9 mouse cellular contexts compared by ENCODE assay signal in the genomic region with DNA sequence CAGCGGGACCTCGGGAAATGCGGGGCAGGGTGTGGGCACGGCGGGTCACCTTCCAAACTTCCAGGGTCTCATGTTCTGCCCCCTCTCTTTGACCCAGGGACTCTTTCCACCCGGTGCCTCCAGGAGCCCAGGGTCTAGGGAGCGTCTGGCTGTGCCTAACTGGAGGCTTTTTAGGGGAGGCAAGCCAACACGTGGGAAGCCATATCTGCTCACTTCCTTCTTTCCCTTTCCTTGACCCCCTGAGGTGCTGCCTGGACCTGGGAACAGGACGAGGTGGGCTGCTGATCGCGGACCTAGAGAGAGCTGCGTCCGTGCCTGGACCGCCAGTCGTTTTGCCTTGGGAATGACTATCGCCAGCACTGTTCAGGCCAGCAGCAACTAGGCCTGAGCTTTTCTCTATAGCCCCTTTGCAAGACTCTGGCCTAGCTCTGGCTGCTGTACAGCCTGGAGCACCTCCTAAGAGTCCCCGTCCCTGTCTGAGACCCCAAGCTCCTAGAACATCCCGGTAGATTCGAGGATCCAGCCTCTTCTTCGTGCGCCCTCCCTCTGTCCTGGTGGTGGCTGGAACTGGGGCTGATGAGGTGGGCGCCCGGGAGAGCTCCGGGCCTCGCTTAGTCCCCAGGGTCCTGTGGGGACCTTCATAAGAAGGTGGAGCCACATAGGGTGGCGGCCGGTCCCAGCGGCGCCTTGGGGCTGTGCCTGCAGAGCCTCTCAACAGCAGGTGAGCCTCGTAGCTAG. TPM values are rescaled to one million over a fixed set of nuclear protein-coding genes. Genes with fewer than 3 reads are reported as not detected.
DNase-seq lines count a peak whose midpoint lies in the region; ATAC-seq and TF ChIP-seq lines count a peak whose summit lies in the region.
"Had no signal": no experiment of that assay in that cellular context is flagged by ENCODE, and none has a peak within 500 bp of the region (broad histone marks: within the 10 kb centered on the region; RNA-seq: fewer than 3 reads in every experiment).

No protein-coding gene starts in this region.

- peak overlapping the region; percentile 31; the same call in 1 of the 2 replicates for H3K27ac ChIP-seq in heart, embryonic 10.5 days
- H3K27ac ChIP-seq in heart, adult 2 months: no peak overlapping the region
- H3K27ac ChIP-seq in ES-Bruce4 (ENCODE audit: insufficient read depth, low read length): no peak overlapping the region
- no peak overlapping the region for H3K27ac ChIP-seq in forebrain, embryonic 15.5 days (replicated peaks)
- no peak overlapping the region for H3K27ac ChIP-seq in liver, embryonic 15.5 days (replicated peaks)

- no peak for DNase-seq in heart, embryonic 10.5 days (ENCODE audit: low spot score)
- no peak for DNase-seq in heart, adult 2 months
- DNase-seq in urinary bladder, postnatal 14 days (ENCODE audit: low spot score): no peak
- DNase-seq in thymus, postnatal 0 days (ENCODE audit: low spot score): no peak
- no peak for DNase-seq in layer of hippocampus, postnatal 36 days

- no peak for TF ChIP-seq POLR2A in heart, adult 2 months (IDR thresholded peaks at IDR 0.05; ENCODE audit: insufficient read depth, low read depth, low read length)
- no peak for TF ChIP-seq POLR2A in ES-Bruce4 (IDR thresholded peaks at IDR 0.05; ENCODE audit: insufficient read depth, low read length)

- H3K4me2 ChIP-seq in forebrain, embryonic 15.5 days (replicated peaks): peak overlapping the region; percentile 75
- peak overlapping the region; percentile 64 for H3K4me2 ChIP-seq in liver, embryonic 15.5 days

- TF ChIP-seq CTCF in heart, adult 2 months (IDR thresholded peaks at IDR 0.05): no peak
- no peak for TF ChIP-seq CTCF in ES-Bruce4 (IDR thresholded peaks at IDR 0.05; ENCODE audit: low read depth, low read length)

- peaks cover 62% of the 10 kb centered on the region for H3K4me1 ChIP-seq in heart, embryonic 10.5 days
- H3K4me1 ChIP-seq in heart, adult 2 months (ENCODE audit: control insufficient read depth, insufficient read depth, low read length): peaks cover 3% of the 10 kb centered on the region; the same call in 1 of the 2 replicates
- H3K4me1 ChIP-seq in ES-Bruce4 (ENCODE audit: control insufficient read depth, insufficient read depth, low read length): no peaks in the 10 kb centered on the region
- peaks cover 42% of the 10 kb centered on the region for H3K4me1 ChIP-seq in forebrain, embryonic 15.5 days
- H3K4me1 ChIP-seq in liver, embryonic 15.5 days (replicated peaks): peaks cover 51% of the 10 kb centered on the region

- TF ChIP-seq EP300 in heart, adult 2 months (IDR thresholded peaks at IDR 0.05; ENCODE audit: insufficient read depth, low read depth, low read length): no peak
- TF ChIP-seq EP300 in ES-Bruce4 (IDR thresholded peaks at IDR 0.05; ENCODE audit: insufficient read depth, low read depth, low read length): no peak

- no peaks in the 10 kb centered on the region for H3K9me3 ChIP-seq in heart, embryonic 10.5 days
- no peaks in the 10 kb centered on the region for H3K9me3 ChIP-seq in ES-Bruce4 (replicated peaks; ENCODE audit: control insufficient read depth, insufficient read depth, low read length, poor library complexity, severe bottlenecking)
- H3K9me3 ChIP-seq in forebrain, embryonic 15.5 days: no peaks in the 10 kb centered on the region
- H3K9me3 ChIP-seq in liver, embryonic 15.5 days (replicated peaks): no peaks in the 10 kb centered on the region

- WGBS in heart, embryonic 10.5 days: 2% methylated on average over 30 of the region's 30 CpGs
- WGBS in heart, adult 2 months: 45% methylated on average over 30 of the region's 30 CpGs
- WGBS in forebrain, embryonic 15.5 days: 5% methylated on average over 30 of the region's 30 CpGs
- WGBS in liver, embryonic 15.5 days (ENCODE audit: insufficient replicate concordance): 8% methylated on average over 30 of the region's 30 CpGs

- no peaks in the 10 kb centered on the region for H3K79me2 ChIP-seq in heart, adult 2 months (replicated peaks; ENCODE audit: control insufficient read depth, insufficient read depth, low read length)

- H3K36me3 ChIP-seq in heart, embryonic 10.5 days: peaks cover 7% of the 10 kb centered on the region
- no peaks in the 10 kb centered on the region for H3K36me3 ChIP-seq in heart, adult 2 months (ENCODE audit: control insufficient read depth, insufficient read depth, low read length)
- H3K36me3 ChIP-seq in ES-Bruce4 (ENCODE audit: control insufficient read depth, insufficient read depth, low read length, poor library complexity, severe bottlenecking): no peaks in the 10 kb centered on the region
- H3K36me3 ChIP-seq in forebrain, embryonic 15.5 days: 0 out of 2 replicates have a peak, but pooled peaks cover 2% of the 10 kb centered on the region
- peaks cover 9% of the 10 kb centered on the region for H3K36me3 ChIP-seq in liver, embryonic 15.5 days (replicated peaks)

- H3K9ac ChIP-seq in heart, adult 2 months (ENCODE audit: low read depth, low read length): no peak overlapping the region
- H3K9ac ChIP-seq in ES-Bruce4 (ENCODE audit: low read depth, poor library complexity, severe bottlenecking): peak overlapping the region; percentile 43
- H3K9ac ChIP-seq in forebrain, embryonic 15.5 days (replicated peaks): no peak overlapping the region
- H3K9ac ChIP-seq in liver, embryonic 15.5 days: 0 out of 2 replicates have a peak overlapping the region, but pooled peaks have one; percentile 6

- H3K27me3 ChIP-seq in heart, embryonic 10.5 days (ENCODE audit: insufficient read depth, poor library complexity, severe bottlenecking): peaks cover 97% of the 10 kb centered on the region
- H3K27me3 ChIP-seq in heart, adult 2 months (ENCODE audit: control insufficient read depth, insufficient read depth, low read length): peaks cover 2% of the 10 kb centered on the region; the same call in 1 of the 2 replicates
- peaks cover 11% of the 10 kb centered on the region; the same call in 1 of the 2 replicates for H3K27me3 ChIP-seq in ES-Bruce4 (ENCODE audit: control insufficient read depth, insufficient read depth, low read length, poor library complexity, severe bottlenecking)
- peaks cover 89% of the 10 kb centered on the region for H3K27me3 ChIP-seq in forebrain, embryonic 15.5 days
- peaks cover 96% of the 10 kb centered on the region for H3K27me3 ChIP-seq in liver, embryonic 15.5 days

- no peak for ATAC-seq in forebrain, embryonic 15.5 days (replicated peaks)
- ATAC-seq in liver, embryonic 15.5 days (ENCODE audit: insufficient read depth): no peak

- intact Hi-C loops in heart, adult 2 months (cut with DNase I): no loop called here

- H3K4me3 ChIP-seq in heart, embryonic 10.5 days: peak overlapping the region; percentile 63
- no peak overlapping the region for H3K4me3 ChIP-seq in heart, adult 2 months
- H3K4me3 ChIP-seq in ES-Bruce4 (ENCODE audit: low read depth, low read length): peak overlapping the region; percentile 42
- H3K4me3 ChIP-seq in forebrain, embryonic 15.5 days: peak overlapping the region; percentile 50
- peak overlapping the region; percentile 43 for H3K4me3 ChIP-seq in liver, embryonic 15.5 days (replicated peaks)

RNA-seq across cellular contexts. Expression of gene Ddn, which starts 3.0 kb away (rescaled TPM):
- 0.06 TPM in 1 of 2 replicates, not detected in the other for polyA plus RNA-seq in heart, embryonic 10.5 days (2016; fragmentation: Nextera tagmentation; extraction: Ambion mirVana)
- total RNA-seq in heart, adult 2 months (2021): under 1 TPM; 0.45 to 0.50 TPM
- 0.12 and 0.23 TPM in 2 replicates for polyA plus RNA-seq in heart, adult 2 months (2012; rRNA removed)
- not detected in 2 replicates for polyA plus RNA-seq in ES-Bruce4 (2011; ENCODE audit: insufficient read depth, insufficient read length, low read depth, missing spikeins)
- polyA plus RNA-seq in forebrain, embryonic 15.5 days (2015; fragmentation: Nextera tagmentation; extraction: Ambion mirVana): 0.46 and 0.47 TPM in 2 replicates
- polyA plus RNA-seq in liver, embryonic 15.5 days (2015; fragmentation: Nextera tagmentation; extraction: Ambion mirVana): not detected in 2 replicates
- polyA plus RNA-seq in thymus, postnatal 0 days (2015; fragmentation: Nextera tagmentation; extraction: Ambion mirVana): 0.10 and 0.13 TPM in 2 replicates
- 1,000 to 10,000 TPM; 1,665 to 1,670 TPM for total RNA-seq in layer of hippocampus, postnatal 36 days (2021)

RNA-seq across cellular contexts. Expression of gene Wnt1, which starts 16.6 kb away (rescaled TPM):
- not detected in 2 replicates for polyA plus RNA-seq in heart, embryonic 10.5 days (2016; fragmentation: Nextera tagmentation; extraction: Ambion mirVana)
- total RNA-seq in heart, adult 2 months (2021): not detected
- not detected in 2 replicates for polyA plus RNA-seq in heart, adult 2 months (2012; rRNA removed)
- not detected in 2 replicates for polyA plus RNA-seq in ES-Bruce4 (2011; ENCODE audit: insufficient read depth, insufficient read length, low read depth, missing spikeins)
- 0.19 and 0.25 TPM in 2 replicates for polyA plus RNA-seq in forebrain, embryonic 15.5 days (2015; fragmentation: Nextera tagmentation; extraction: Ambion mirVana)
- not detected in 2 replicates for polyA plus RNA-seq in liver, embryonic 15.5 days (2015; fragmentation: Nextera tagmentation; extraction: Ambion mirVana)
- polyA plus RNA-seq in thymus, postnatal 0 days (2015; fragmentation: Nextera tagmentation; extraction: Ambion mirVana): 0.08 TPM in 1 of 2 replicates, not detected in the other
- not detected for total RNA-seq in layer of hippocampus, postnatal 36 days (2021)
- total RNA-seq: neutrophil, adult 5-6 weeks had no signal

RNA-seq across cellular contexts. Expression of gene Prkag1, which starts 25.1 kb away (rescaled TPM):
- 95.0 and 97.7 TPM in 2 replicates for polyA plus RNA-seq in heart, embryonic 10.5 days (2016; fragmentation: Nextera tagmentation; extraction: Ambion mirVana)
- 100 to 1,000 TPM; 104 to 114 TPM for total RNA-seq in heart, adult 2 months (2021)
- 95.7 and 200 TPM in 2 replicates for polyA plus RNA-seq in heart, adult 2 months (2012; rRNA removed)
- 51.0 and 61.0 TPM in 2 replicates for polyA plus RNA-seq in ES-Bruce4 (2011; ENCODE audit: insufficient read depth, insufficient read length, low read depth, missing spikeins)
- polyA plus RNA-seq in forebrain, embryonic 15.5 days (2015; fragmentation: Nextera tagmentation; extraction: Ambion mirVana): 89.0 and 91.7 TPM in 2 replicates
- 94.1 and 95.7 TPM in 2 replicates for polyA plus RNA-seq in liver, embryonic 15.5 days (2015; fragmentation: Nextera tagmentation; extraction: Ambion mirVana)
- 103 and 107 TPM in 2 replicates for polyA plus RNA-seq in thymus, postnatal 0 days (2015; fragmentation: Nextera tagmentation; extraction: Ambion mirVana)
- total RNA-seq in layer of hippocampus, postnatal 36 days (2021): 10 to 100 TPM; 49.0 to 52.5 TPM

RNA-seq across cellular contexts. Expression of gene Wnt10b, which starts 28.3 kb away (rescaled TPM):
- polyA plus RNA-seq in heart, embryonic 10.5 days (2016; fragmentation: Nextera tagmentation; extraction: Ambion mirVana): 0.09 TPM in 1 of 2 replicates, not detected in the other
- under 1 TPM; 0.20 to 0.29 TPM for total RNA-seq in heart, adult 2 months (2021)
- polyA plus RNA-seq in heart, adult 2 months (2012; rRNA removed): 0.23 and 0.70 TPM in 2 replicates
- 1.7 and 1.8 TPM in 2 replicates for polyA plus RNA-seq in ES-Bruce4 (2011; ENCODE audit: insufficient read depth, insufficient read length, low read depth, missing spikeins)
- polyA plus RNA-seq in forebrain, embryonic 15.5 days (2015; fragmentation: Nextera tagmentation; extraction: Ambion mirVana): not detected in 2 replicates
- not detected in 2 replicates for polyA plus RNA-seq in liver, embryonic 15.5 days (2015; fragmentation: Nextera tagmentation; extraction: Ambion mirVana)
- 0.85 TPM in 2 replicates for polyA plus RNA-seq in thymus, postnatal 0 days (2015; fragmentation: Nextera tagmentation; extraction: Ambion mirVana)
- total RNA-seq in layer of hippocampus, postnatal 36 days (2021): under 1 TPM; 0.42 to 0.61 TPM

RNA-seq across cellular contexts. Expression of gene Arf3, which starts 43.2 kb away (rescaled TPM):
- 41.7 and 42.7 TPM in 2 replicates for polyA plus RNA-seq in heart, embryonic 10.5 days (2016; fragmentation: Nextera tagmentation; extraction: Ambion mirVana)
- 10 to 100 TPM; 18.9 to 20.0 TPM for total RNA-seq in heart, adult 2 months (2021)
- polyA plus RNA-seq in heart, adult 2 months (2012; rRNA removed): 30.6 and 41.0 TPM in 2 replicates
- polyA plus RNA-seq in ES-Bruce4 (2011; ENCODE audit: insufficient read depth, insufficient read length, low read depth, missing spikeins): 58.4 and 59.3 TPM in 2 replicates
- 82.3 and 88.2 TPM in 2 replicates for polyA plus RNA-seq in forebrain, embryonic 15.5 days (2015; fragmentation: Nextera tagmentation; extraction: Ambion mirVana)
- polyA plus RNA-seq in liver, embryonic 15.5 days (2015; fragmentation: Nextera tagmentation; extraction: Ambion mirVana): 11.7 and 14.3 TPM in 2 replicates
- polyA plus RNA-seq in thymus, postnatal 0 days (2015; fragmentation: Nextera tagmentation; extraction: Ambion mirVana): 36.5 and 42.2 TPM in 2 replicates
- 100 to 1,000 TPM; 792 to 841 TPM for total RNA-seq in layer of hippocampus, postnatal 36 days (2021)

Comparison
In these comparisons a context has a peak if more than half of its experiments do, and no peak if none do; other contexts are left out.
1. H3K9ac ChIP-seq: peak in ES-Bruce4 (single experiment) and liver, embryonic 15.5 days (single experiment); none in heart, adult 2 months (single experiment) and forebrain, embryonic 15.5 days (single experiment).